Mouse (Mus musculus) left cerebral cortex, adult 6 months (tissue): ENCODE data around the gene Olfr1440. TPM values are rescaled to one million over a fixed set of nuclear protein-coding genes. Genes with fewer than 3 reads are reported as not detected.

ENCODE experiments used
- long read RNA-seq, 2 experiments: library from polyadenylated mRNA; unstranded; transcript quantifications; one replicate each; pipeline ENCODE4 v2.0.0; 2019 to 2020
- polyA plus RNA-seq: library from polyadenylated mRNA; unstranded; fragments of <200 nt; fragmentation: Nextera tagmentation; gene quantifications from 2 replicates; pipeline ENCODE4 v1.2.3, GENCODE M21; 2021

Gene Olfr1440
- not detected in 2 replicates for polyA plus RNA-seq
- long read RNA-seq, experiment 1, result 0 reads
- long read RNA-seq, experiment 2, result 0 reads

GRCm38 (mm10) chr19:12386979-12387378 is at the start of gene Olfr1440:
Gene Olfr1440 (plus strand): TSS chr19:12387279.

GRCm38 (mm10) chr19:12417361-12417760 is 30.3 kb downstream of the Olfr1440 start, which contains the start of gene Olfr1441:
Gene Olfr1441 (plus strand): TSS chr19:12417433.

GRCm38 (mm10) chr19:12427605-12428004 is 40.5 kb downstream of the Olfr1440 start, which contains the start of gene Pfpl:
Gene Pfpl (plus strand): TSS chr19:12427905.

Other genes starting within 250 kb of the Olfr1440 start
- not detected in 2 replicates for gene Olfr1555-ps1, start 217.2 kb upstream of the Olfr1440 start, polyA plus RNA-seq
- not detected in 2 replicates for gene Olfr1431, start 186.6 kb upstream of the Olfr1440 start, polyA plus RNA-seq
- gene Olfr1432, start 154.7 kb upstream of the Olfr1440 start, polyA plus RNA-seq, result not detected in 2 replicates
- gene Olfr262, start 145.6 kb upstream of the Olfr1440 start, polyA plus RNA-seq, result not detected in 2 replicates
- not detected in 2 replicates for gene Olfr235, start 126.2 kb upstream of the Olfr1440 start, polyA plus RNA-seq
- gene Olfr1434, start 107.4 kb upstream of the Olfr1440 start, polyA plus RNA-seq, result not detected in 2 replicates
- not detected in 2 replicates for gene Olfr1436, start 88.1 kb upstream of the Olfr1440 start, polyA plus RNA-seq
- not detected in 2 replicates for gene Olfr1437, start 62.2 kb upstream of the Olfr1440 start, polyA plus RNA-seq
- not detected in 2 replicates for gene Olfr1438-ps1, start 51.4 kb upstream of the Olfr1440 start, polyA plus RNA-seq
- not detected in 2 replicates for gene Olfr1441, start 30.2 kb downstream of the Olfr1440 start, polyA plus RNA-seq
- not detected in 2 replicates for gene Pfpl, start 40.6 kb downstream of the Olfr1440 start, polyA plus RNA-seq
- 2.7 and 3.2 TPM in 2 replicates for gene Mpeg1, start 73.5 kb downstream of the Olfr1440 start, polyA plus RNA-seq
- 5.0 and 9.3 TPM in 2 replicates for gene Dtx4, start 114.2 kb downstream of the Olfr1440 start, polyA plus RNA-seq
- gene Fam111a, start 158.5 kb downstream of the Olfr1440 start, polyA plus RNA-seq, result 0.82 and 1.0 TPM in 2 replicates
- 0.16 TPM in 1 of 2 replicates, not detected in the other for gene Gm4952, start 212.7 kb downstream of the Olfr1440 start, polyA plus RNA-seq
- gene Glyat, start 246.0 kb downstream of the Olfr1440 start, polyA plus RNA-seq, result not detected in 2 replicates